Mouse (Mus musculus): ENCODE data around the gene Lrrc55.

DNA sequence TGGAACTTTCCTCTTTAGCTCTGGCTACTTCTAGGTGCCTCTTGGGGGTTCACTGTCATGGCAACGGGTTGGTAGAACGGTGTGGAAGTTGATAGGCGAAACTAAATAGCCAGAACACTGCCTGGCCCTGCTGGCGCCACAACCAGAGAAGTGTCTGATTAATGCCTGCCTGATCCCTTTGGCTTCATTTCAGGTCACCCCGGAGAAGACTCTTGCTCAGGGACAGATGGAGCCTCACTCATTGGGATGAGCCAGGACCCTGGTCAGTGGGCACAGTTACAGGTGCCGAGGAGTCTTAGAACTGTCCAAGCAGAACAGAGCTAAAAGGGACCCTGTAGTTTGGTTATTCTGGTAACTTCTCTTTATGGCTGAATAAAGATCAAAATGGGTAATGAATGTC is 23.5 kb downstream of the Lrrc55 start:
- TF ChIP-seq CTCF (IDR thresholded peaks at IDR 0.05; ENCODE audit: low read depth), result no peak
- no peak for TF ChIP-seq EP300 (IDR thresholded peaks at IDR 0.05; ENCODE audit: low read depth)

All from liver, postnatal 0 days (tissue).